Mouse (Mus musculus): Measurements from ENCODE around the gene 2610301B20Rik. TPM values are rescaled to one million over a fixed set of nuclear protein-coding genes. Genes with fewer than 3 reads are reported as not detected.

The 2610301B20Rik gene
- total RNA-seq, 2 experiments from 2014 or later, result 6.6 to 8.3 TPM

- intact Hi-C loops (cut with DNase I), result no loop called here
- no peak for DNase-seq
These were observed 58.5 kb downstream of the 2610301B20Rik start for GRCm38 (mm10) chr4:10932782-10933181.

GRCm38 (mm10) chr4:10936766-10937165 is 62.5 kb downstream of the 2610301B20Rik start:
- intact Hi-C loops (cut with DNase I), result no loop called here
- no peak for DNase-seq

Small RNA genes lying within 50 kb of the gene (microRNA-seq; reads per million reads assigned to microRNA genes)
- gene Mir3471-1 (ENCODE audit: borderline number of aligned reads in 2 of 2), result 0 reads per million in 2 experiments
- gene n-TSaga9 (ENCODE audit: borderline number of aligned reads in 2 of 2), result 66.6 to 71.5 reads per million in 2 experiments
